8 mouse cellular contexts compared by ENCODE assay signal in genomic region chr5:124111742-124112497, GRCm38 (mm10). TPM values are rescaled to one million over a fixed set of nuclear protein-coding genes. Genes with fewer than 3 reads are reported as not detected.
DNase-seq lines count a peak whose midpoint lies in the region; ATAC-seq lines count a peak whose summit lies in the region.

Ogfod2 (plus strand) TSS chr5:124112297.

- intact Hi-C loops in heart, postnatal 14 days (cut with DNase I) = no loop called here

- no peaks in the 10 kb centered on the region for H3K9me3 ChIP-seq in forebrain, embryonic 14.5 days (replicated peaks; ENCODE audit: control insufficient read depth, low read length)
- H3K9me3 ChIP-seq in neural tube, embryonic 15.5 days (replicated peaks) = no peaks in the 10 kb centered on the region

- H3K36me3 ChIP-seq in forebrain, embryonic 14.5 days (ENCODE audit: control insufficient read depth, insufficient read depth, low read length) = 0 out of 2 replicates have a peak, but pooled peaks cover 4% of the 10 kb centered on the region
- no peaks in the 10 kb centered on the region for H3K36me3 ChIP-seq in neural tube, embryonic 15.5 days

- WGBS in forebrain, embryonic 14.5 days = 3% methylated on average over 66 of the region's 66 CpGs
- under 1% methylated on average over 66 of the region's 66 CpGs for WGBS in neural tube, embryonic 15.5 days

- H3K9ac ChIP-seq in forebrain, embryonic 14.5 days (ENCODE audit: low read length) = peak within 1 kb of the TSS; percentile 60
- peak within 1 kb of the TSS; percentile 68 for H3K9ac ChIP-seq in neural tube, embryonic 15.5 days (replicated peaks)

- H3K27me3 ChIP-seq in forebrain, embryonic 14.5 days (replicated peaks; ENCODE audit: control insufficient read depth, insufficient read depth, low read length) = no peaks in the 10 kb centered on the region
- no peaks in the 10 kb centered on the region for H3K27me3 ChIP-seq in neural tube, embryonic 15.5 days (replicated peaks)

- H3K4me2 ChIP-seq in forebrain, embryonic 14.5 days (ENCODE audit: low read length) = peak within 1 kb of the TSS; percentile 69
- peak within 1 kb of the TSS; percentile 92 for H3K4me2 ChIP-seq in neural tube, embryonic 15.5 days

- peak; percentile 92 for DNase-seq in ES-CJ7 (ENCODE audit: low read depth, low spot score)
- peak; percentile 92 for DNase-seq in cerebellum, adult 11 months
- DNase-seq in forebrain, embryonic 14.5 days (ENCODE audit: low spot score) = peak; percentile 98
- DNase-seq in heart, postnatal 14 days = peak; percentile 95 to 96
- DNase-seq in layer of hippocampus, adult 11-12 months (ENCODE audit: low spot score) = peak; percentile 94
- DNase-seq in lung, adult 18-20 months = peak; percentile 95 to 97
- peak; percentile 95 for DNase-seq in testis, postnatal 14 days (ENCODE audit: low spot score)

- peaks cover 18% of the 10 kb centered on the region for H3K4me1 ChIP-seq in forebrain, embryonic 14.5 days (ENCODE audit: control insufficient read depth, insufficient read depth, low read length)
- peaks cover 39% of the 10 kb centered on the region for H3K4me1 ChIP-seq in neural tube, embryonic 15.5 days

- ATAC-seq in forebrain, embryonic 14.5 days = peak; percentile 96
- ATAC-seq in neural tube, embryonic 15.5 days (ENCODE audit: low FRiP score) = peak; percentile 97

- peak within 1 kb of the TSS; percentile 68 for H3K4me3 ChIP-seq in forebrain, embryonic 14.5 days (ENCODE audit: low read depth, low read length)
- H3K4me3 ChIP-seq in neural tube, embryonic 15.5 days (replicated peaks) = peak within 1 kb of the TSS; percentile 93

- peak within 1 kb of the TSS; percentile 84 for H3K27ac ChIP-seq in forebrain, embryonic 14.5 days (ENCODE audit: low read depth, low read length)
- H3K27ac ChIP-seq in neural tube, embryonic 15.5 days (replicated peaks) = peak within 1 kb of the TSS; percentile 96

RNA-seq across cellular contexts. Expression of gene Ogfod2, which starts in this region (rescaled TPM):
- polyA plus RNA-seq in forebrain, embryonic 14.5 days (2014; fragmentation: Nextera tagmentation; extraction: Ambion mirVana) = 19.8 and 21.0 TPM in 2 replicates
- total RNA-seq in heart, postnatal 14 days (2021) = 10 to 100 TPM; 13.0 to 13.3 TPM
- polyA plus RNA-seq in neural tube, embryonic 15.5 days (2015; fragmentation: Nextera tagmentation; extraction: Ambion mirVana) = 39.5 and 43.7 TPM in 2 replicates

Comparison
In these comparisons a context has a peak if more than half of its experiments do, and no peak if none do; other contexts are left out.
1. Peak in every context shown above with its lines: DNase-seq, ATAC-seq, H3K4me3 ChIP-seq and H3K27ac ChIP-seq.